Mouse (Mus musculus): Measurements from ENCODE around the gene Osgep.
"Not testable (repeated sequence)": the region's sequence is repeated elsewhere in the genome, so short reads cannot be mapped to it uniquely, and the experiment has no call there.

Gene Osgep

DNA sequence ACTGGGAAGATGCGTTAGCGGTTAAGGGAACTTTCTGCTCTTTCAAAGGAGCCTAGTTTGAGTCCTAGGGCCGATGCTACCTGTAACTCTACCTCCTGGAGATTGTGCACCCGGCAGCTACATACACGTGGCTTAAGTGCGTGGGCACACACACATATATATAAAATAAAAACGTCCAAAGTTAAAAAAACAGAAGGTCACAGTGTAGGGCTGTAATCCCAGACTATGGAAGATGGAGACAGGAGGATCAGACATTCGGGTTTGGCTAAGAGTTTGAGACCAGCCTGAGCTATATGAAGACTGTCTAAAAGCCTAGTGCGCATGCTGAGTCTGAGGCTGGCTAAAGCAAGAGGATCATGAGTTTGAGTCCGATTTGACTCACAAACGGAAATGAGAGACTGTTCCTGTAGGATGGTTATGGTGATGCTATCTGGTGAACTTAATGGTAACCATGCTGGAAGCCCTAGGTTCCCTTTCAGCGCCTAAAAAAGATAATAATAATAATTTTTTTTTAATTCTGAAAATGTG, 6.9 kb upstream of the Osgep start:
- DNase-seq (ENCODE audit: low read depth, low spot score) = peak; percentile 63

DNA sequence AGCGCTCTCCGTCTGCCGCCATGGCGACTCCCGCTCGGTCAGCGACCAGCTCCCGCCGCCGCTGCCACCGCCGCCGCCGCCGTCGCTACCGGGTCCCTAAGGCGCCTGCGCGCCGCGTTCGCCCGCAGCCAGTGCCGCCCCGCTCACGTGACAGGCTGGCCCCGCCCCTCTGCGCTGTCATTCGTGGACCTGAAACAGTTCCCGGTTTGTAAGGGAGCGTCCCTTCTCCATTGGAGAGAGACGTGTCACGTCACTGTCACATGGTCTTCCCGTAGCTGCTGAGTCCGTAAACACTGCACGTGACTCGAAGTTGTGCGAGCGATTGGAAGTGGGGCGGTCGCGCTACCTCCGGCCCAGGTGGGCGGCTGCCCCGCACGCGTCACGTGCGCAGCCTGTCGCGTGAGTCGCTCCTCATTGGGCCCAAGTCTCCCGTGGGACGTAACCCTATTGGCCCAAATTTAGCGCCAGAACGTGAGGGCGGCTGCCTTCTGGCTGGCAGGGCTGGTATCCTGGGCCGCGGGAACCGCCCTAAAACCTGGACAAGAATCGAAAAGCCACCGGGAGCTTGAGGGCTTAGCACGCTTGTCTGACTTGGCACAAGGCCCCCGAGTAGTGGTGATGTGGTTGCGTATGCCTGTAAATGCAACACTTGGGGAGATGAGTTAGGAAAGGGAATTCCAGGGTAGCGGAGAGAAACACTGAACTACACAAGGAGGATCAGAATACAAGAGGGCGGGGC, 6.2 kb upstream of the Osgep start, which contains the start of the genes Pip4p1 and Pnp:
Gene Pip4p1, minus strand, starts transcription at position 103 of the 739 bp plus-strand sequence.
Gene Pnp, plus strand, starts transcription at position 329 of the 739 bp plus-strand sequence.
- peak; percentile 99 for DNase-seq (ENCODE audit: low read depth, low spot score)

DNA sequence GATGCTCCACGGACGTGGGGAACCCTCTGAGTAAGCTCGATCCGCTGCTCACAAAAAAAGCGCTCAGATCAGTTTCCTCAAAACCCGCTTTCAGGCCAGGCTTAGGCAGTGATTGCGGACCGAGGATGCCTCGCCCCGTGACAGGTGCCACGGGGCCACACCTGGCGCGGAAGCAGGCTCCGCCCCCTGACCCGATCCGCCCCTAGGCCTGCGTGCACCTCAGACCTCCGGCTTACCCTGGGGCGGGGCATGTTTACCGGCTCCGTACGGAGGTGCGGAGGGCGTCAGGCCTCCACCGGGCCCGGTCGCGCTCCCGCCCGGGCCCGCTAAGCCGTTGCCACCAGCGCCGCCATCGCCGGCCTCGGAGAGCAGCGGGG, 5.7 kb upstream of the Osgep start:
- peak; percentile 27 for DNase-seq (ENCODE audit: low read depth, low spot score)

DNA sequence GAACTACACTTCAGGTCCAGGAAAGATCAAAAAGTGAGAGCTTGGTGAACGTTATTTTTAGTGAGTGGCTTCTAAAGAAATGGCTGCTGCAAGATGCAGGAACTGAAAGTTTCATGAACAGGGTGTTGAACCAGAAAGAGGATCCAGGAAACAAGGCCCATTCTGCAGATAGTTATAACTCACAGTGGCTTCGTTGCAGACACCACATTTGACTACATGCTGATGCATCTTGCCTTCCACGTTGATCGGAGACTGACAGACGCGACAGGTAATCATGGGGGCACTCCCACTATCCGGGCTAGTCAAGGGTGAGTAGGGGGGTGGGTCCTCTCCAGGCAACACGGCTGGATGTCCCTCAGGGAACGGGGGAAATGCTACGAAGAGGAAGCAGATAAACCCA, 5.3 kb upstream of the Osgep start:
- DNase-seq (ENCODE audit: low read depth, low spot score) = no peak

DNA sequence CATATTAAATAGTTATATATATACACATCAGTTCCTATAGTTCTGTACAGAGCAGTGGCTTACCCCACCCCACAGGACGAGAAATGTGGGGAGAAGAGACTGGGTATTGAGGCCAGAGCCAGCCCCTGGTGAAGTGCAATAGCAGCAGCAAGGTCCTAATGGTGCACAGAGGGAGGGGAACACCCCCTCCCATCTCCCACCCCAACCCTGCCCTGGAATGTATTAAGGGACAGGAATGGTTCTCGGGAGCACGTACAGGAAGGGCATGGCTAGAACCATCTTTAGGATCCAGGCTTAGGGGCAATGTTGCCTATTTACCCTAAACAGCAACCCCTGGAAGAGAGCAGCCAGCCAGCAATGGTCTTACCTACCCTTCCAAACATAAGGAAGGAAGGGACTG, 2.7 kb upstream of the Osgep start:
- DNase-seq (ENCODE audit: low read depth, low spot score) = no peak

DNA sequence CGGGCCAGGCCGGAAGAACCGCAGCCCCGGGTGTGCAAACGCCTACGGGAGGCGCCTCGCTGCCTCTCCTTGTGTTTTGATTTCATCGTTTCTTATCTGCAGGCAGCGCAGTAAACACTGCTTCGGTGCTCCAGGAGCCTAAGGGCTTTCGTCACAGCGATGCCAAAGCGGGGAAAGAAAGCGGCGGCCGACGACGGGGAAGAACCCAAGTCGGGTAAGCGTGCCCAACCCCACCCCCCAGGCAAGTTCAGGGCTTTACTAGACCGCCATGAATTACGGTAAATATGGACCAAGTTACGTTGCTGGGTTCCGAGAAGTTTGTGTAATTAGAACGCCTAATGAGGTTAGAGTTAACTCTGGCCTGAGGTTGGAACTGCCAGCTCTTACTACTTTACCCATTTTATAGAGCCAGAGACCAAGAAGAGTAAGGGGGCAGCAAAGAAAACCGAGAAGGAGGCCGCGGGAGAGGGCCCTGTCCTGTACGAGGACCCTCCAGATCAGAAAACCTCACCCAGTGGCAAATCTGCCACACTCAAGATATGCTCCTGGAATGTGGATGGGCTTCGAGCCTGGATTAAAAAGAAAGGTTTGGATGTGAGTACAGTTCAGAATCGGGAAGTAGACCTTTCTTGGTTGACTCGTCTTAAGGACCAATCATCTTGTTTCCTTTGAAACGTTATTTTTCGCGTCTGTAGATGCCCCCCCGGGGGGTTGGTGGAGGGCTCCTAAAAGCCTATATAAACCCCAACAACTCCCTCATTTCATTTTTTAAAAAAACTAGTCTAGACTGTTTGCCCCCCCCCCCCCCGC, 623 bp upstream of the Osgep start:
- DNase-seq (ENCODE audit: low read depth, low spot score) = peak; percentile 38

DNA sequence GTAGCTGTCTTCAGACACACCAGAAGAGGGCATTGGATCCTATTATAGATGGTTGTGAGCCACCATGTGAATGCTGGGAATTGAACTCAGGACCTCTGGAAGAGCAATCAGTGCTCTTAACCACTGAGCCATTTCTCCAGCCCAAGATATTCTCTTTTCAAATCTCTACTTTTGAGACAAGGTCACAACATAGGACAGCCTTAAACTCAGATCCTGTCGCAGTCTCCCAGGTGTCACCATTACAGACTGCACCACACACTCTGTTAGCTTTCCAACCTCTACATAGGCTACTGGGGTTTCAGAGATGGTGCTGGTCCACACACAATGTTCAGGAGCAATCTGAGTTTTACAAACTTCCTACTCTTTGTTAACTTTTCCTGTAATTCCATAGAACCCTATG, 1.3 kb downstream of the Osgep start:
- peak; percentile 39 for DNase-seq (ENCODE audit: low read depth, low spot score)

DNA sequence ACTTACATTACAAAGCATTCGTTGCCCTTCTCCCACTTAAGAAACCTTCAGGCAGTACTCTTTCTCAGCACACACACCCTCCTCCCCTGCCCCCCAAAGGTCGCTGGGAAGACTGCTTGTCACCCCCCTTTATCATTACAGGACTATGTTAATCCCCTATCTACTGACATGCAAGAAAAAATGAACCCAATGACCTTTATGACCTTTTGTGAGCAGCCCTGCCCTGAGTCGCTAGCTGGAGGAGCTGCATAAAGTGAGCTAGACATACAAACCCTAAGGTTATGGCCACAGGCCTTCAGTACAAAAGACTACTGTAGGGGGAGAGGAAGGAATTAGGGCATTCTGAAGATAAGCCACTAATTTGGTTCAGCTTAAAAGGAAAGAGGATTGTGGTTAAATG, 13.3 kb downstream of the Osgep start:
- DNase-seq (ENCODE audit: low read depth, low spot score) = no peak

DNA sequence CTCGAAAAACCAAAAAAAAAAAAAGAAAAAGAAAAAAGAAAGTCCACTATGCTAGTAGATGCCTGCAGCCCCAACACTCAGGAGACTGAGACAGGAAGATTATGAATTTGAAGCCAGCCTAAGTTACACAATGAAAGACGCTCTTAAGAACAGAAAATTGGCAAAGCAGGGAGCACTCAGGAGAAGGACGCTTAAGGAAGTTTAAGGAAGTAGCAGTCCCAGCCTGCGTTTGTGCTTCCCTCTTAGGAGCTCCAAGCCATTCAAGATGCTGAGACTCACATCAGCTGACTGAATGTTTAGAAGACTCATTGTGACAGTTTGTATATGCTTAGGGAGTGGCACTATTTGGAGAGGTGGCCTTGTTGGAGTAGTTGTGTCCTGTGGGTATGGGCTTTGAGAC, 16.6 kb downstream of the Osgep start:
- DNase-seq (ENCODE audit: low read depth, low spot score) = no peak

DNA sequence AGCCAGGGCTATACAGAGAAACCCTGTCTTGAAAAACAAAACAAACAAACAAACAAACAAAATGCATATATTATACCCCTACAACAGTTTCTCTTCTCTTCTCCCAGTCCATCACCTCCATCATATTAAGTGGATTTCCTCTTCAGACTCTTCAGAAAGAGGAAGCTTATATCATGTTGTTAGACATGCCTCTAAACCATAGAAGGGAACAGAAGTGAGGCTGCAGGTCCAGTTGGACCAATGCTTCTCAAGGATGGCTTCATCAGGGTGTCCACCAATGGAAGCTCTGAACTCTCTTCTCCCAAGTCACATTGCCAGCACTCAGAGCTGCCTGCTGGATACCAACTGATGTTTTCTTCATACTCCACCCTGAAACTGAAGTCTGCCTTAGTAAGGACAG, 19.4 kb downstream of the Osgep start:
- not testable (repeated sequence) for DNase-seq (ENCODE audit: low read depth, low spot score)

DNA sequence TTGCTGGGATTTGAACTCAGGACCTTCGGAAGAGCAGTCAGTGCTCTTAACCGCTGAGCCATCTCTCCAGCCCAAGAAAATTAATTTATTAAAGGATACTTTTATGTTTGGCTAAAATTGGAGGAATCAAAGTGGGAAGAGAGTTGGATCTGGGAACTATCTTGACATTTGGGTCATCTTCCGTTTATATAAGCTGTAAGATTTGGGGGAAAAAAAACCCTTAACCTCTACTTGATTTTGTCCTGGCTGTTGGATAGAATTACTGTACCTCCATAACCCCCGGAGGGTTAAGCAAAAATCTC, 19.9 kb downstream of the Osgep start:
- DNase-seq (ENCODE audit: low read depth, low spot score) = no peak

DNA sequence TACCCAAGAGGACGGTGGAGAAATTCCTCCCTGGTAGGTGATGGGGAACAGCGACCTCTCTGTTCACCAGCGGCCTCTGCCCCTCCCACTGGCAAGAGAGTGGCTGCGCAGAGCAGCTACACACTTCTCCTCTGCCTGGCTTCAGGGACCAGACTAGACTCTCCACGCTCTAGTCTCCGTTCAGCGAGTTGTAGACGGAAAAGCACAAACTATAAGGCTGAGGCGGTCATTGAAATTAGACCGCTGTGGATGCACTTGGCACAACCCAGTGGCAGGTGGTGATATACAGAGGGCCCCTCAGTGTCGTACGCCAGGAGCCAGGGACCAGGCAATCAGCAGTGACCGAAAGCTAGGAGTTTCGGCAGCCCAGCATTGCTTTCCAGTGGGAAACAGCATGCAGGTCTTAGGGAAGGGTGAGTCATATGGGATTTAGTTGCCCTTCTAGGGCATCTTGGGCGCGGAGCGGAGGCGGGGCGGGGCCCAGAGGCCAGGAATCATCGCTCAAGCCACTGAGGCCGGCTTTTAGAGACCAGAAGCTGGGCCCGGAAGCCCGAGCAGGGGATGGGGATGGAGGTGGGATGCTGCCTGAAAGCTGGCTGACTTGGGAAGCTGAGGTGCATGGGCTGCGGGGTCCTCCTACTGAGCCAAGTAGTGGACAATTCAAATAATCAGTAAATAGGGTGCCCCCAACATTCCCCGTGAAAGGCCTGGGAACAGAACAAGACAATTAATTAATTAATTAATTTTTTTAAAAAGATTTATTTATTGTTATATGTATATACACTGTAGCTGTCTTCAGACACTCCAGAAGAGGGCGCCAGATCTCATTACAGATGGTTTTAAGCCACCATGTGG, 20.5 kb downstream of the Osgep start:
- DNase-seq (ENCODE audit: low read depth, low spot score) = no peak

DNA sequence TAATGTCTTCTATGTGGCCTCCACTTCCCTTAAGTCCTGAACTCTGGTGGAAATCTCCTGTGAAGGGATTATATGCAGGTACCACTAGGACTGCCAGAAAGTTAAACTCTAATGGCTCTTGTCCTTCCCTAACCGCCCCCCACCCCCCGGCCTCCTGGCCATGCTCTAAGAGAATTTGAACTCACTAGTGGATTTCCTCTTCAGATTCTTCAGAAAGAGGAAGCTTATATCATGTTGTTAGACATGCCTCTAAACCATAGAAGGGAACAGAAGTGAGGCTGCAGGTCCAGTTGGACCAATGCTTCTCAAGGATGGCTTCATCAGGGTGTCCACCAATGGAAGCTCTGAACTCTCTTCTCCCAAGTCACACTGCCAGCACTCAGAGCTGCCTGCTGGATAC, 26.7 kb downstream of the Osgep start:
- DNase-seq (ENCODE audit: low read depth, low spot score) = not testable (repeated sequence)

DNA sequence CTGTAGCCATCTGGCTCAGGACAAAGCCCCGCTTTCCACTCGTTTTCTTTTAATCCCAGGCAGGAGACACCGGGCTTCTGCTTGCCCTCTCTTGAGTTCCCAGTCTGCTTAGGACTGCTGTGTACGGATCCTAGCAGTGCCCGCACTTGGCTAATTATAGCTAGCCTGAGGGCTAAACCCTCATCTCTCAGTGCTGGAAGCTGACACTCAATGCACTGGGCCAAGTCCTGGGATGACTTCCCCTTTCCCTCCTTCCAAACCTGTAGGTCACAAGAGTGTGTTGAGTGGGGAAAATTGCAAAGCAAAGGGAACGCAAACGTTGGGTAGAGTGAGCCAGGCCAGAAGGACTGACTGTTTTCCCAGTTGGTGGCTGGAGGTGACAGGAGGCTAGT, 27.3 kb downstream of the Osgep start, which contains the start of gene Klhl33:
Gene Klhl33, minus strand, starts transcription at position 134 of the 392 bp plus-strand sequence.
- DNase-seq (ENCODE audit: low read depth, low spot score) = peak; percentile 44

DNA sequence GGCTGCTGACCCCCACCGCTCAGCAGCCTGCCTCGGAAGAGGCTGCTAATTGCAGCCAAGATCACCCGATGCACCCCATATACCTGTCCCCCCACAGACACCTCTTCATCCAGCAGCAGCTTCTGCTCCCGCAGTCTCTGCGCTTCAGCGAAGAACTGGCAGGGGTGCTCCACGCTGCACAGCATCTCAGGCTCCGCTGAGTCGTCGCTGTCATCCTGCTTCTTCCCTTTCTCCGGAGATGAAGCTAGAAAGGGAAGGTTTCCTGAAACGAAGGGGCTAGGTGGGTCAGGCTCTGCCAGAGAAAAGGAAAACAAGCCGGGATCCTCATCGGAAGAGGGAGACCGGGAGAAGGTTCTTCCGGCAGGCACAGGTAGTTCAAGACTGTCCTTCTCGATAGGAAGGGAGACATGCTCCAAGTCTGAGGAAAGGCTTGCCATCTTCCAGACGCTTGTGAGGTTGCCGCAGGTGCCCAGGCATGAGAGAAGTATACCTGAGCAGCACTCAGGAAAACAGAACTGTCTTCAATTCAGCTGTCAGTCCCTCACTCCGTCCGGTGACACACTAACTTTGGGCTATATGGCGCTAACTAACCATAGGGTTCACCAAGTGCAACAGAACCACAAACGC, 27.8 kb downstream of the Osgep start:
- DNase-seq (ENCODE audit: low read depth, low spot score) = peak; percentile 24

DNA sequence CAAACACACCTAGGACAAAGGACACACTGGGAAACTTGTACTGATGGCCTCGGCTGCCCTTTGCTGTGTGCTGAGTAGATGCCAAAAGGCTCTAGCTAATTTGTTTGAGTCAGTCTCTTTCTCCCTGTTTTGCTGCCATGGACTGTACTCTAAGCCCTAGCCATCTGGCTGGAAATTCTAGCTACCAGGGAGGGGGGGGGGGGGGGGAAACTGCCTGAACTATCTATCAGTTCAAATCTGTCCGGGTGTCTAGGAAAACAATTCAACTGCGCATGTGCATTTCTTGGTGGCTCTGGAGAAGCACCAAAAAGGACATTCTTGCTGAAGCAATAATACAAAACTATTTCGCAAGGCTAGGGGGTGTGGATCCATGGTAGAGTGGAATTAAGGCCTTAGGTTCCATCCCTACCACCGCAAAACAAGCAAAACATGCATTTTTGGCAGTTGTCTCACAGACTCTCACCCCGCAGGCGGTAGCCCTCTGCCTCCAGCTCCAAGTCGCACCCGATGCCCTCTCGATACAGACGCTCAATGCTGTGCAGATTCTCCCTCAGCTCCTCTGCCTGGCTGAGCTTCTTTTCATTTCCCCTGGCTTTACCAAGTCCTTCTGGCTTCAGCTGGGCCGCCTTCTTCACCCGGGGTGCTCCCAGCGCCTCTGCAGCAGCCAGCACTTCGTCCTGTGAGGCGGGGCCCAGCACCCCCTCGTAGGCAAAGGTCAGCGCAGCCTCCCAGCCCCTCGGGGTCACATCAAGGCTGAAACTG, 28.5 kb downstream of the Osgep start:
- peak; percentile 98 for DNase-seq (ENCODE audit: low read depth, low spot score)

DNA sequence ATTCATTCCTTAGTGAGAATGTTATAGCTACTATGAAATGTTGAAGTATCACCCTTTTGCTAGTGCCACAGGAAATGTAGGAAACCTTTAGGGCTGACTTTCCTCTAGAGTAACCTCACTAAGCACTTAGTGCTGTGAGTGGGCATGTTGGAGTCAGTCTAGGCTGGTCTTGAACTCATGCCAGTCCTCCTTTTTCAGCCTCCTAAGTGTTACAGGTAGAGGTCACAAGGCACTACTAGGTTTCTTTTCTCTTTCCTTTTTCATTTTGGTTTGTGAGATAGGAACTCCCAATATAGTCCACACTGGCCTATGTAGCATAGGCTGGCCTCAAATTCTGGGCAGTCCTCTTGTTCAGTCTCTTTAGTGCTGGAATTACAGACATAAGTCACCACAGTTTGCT, 29.3 kb downstream of the Osgep start:
- DNase-seq (ENCODE audit: low read depth, low spot score) = no peak

DNA sequence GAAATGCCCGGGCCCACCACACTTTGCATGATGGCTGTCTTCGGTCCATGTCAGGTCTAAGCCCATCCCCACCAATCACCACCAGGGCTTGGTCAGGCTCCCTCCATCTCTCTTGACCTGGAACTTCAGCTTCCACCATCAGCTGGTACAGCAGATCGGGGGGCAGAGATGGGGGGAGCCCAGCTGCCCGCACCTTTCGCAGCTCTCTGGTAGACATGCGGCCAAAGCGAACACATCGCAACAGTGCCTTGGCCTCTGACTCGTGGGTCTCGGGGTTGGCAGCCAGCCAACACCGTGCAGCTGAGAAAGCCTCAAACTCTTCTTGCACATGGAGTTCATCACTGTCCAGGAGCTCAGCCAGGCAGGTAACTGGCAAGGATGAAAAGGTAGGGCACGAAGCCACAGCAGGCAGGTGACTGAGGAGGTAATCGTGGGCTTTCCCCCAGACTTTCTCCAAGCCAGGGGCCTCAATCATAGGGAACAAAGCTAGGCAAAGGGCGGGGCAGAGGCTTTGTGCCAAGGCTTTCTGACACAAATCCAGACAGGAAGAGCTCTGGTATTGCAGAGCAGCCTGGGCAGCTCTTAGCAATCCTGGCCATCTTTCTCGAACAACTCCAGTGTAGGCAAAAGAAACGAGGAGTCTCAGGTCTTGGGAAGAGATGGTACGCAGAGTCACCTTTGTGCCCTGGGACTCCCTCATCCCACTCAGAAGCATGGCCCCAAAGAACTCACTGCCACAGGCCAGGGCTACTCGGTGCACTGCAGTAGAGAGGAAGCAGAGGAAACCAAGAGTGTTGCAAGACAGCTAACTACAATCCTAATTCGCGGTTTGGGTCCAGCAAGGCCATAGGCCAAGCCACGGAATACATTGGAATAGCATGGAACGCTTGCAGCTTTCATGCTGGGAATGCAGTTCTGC, 31.9 kb downstream of the Osgep start:
- DNase-seq (ENCODE audit: low read depth, low spot score) = peak; percentile 68

DNA sequence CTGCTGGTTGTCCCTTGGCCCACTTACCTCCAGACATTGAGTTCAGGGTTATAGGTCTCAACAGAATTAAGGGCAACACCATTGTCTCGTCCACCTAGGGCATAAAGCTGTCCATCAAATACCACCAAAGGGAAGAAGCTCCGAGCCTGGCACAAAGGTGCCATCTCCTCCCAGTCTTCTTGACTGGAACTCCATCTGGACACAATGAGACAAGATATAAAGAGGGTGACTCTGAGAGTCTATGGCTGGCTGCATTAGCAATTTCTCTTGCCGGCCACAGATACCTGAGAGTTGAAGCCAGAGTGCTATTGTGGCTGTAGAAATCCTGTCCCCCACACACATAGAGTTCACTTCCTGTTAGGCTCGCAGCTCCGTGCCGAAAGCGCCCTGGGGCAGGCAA, 32.6 kb downstream of the Osgep start:
- no peak for DNase-seq (ENCODE audit: low read depth, low spot score)

DNA sequence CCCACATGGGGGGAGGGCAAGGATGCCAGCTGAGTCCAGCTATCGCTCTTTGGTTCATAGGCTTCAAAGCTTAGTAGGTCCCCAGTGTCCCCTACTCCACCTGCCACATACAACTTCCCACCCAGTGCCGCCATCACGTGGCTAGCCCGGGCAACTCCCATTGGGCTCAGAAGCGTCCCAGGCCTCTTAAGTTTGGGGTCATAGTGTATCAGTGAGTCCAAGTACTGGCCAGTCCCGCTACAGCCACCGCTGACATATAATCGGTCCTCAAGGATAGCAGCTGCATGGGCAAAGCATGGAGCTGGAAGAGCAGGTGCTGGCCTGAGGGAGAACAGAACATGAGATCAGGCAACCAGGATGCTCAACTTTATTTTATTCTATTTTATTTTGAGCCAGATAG, 33.1 kb downstream of the Osgep start:
- no peak for DNase-seq (ENCODE audit: low read depth, low spot score)
